Mouse (Mus musculus): Measurements from ENCODE around the gene Rad9a.

Gene Rad9a

DNA sequence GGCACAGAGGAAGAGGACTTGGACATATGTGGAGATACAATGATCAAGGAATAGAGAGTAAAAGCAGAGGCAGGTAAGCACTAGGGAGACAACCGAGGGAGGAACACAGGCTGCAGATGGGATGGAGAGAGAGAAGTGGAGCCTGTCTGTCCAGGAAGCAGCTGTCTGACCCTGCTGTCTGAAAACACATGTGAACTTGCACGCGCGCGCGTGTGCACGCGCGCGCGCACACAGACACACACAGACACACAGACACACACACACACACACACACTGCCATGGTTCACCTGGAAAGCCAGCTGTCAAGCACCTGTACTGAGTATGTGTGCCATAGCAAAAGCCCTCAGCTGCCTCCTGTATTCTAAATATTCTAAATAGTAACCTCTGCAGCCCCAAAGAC lies 16.8 kb upstream of the Rad9a start:
- no peak for DNase-seq (ENCODE audit: low spot score in 2 of 2)

DNA sequence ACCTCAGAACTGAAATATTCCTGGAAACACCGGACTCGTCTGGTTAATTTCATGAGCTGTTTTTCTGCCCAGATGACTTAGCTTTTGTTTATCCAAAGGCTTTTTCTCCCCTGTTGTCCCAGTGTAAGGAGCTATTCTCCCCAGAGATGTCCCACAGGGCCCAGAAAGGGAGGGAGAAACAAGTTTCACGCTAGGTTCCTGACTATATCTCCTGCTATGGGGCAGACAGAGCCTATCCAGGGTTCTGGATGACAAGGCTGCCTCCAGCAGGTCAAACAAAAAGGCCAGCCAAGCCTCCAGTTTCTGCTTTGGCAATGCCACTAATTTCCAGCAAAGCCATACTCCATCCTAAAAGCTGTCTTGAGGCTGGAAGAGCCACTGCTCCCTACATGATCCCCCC lies 16.4 kb upstream of the Rad9a start:
- no peak for DNase-seq (ENCODE audit: low spot score in 2 of 2)

DNA sequence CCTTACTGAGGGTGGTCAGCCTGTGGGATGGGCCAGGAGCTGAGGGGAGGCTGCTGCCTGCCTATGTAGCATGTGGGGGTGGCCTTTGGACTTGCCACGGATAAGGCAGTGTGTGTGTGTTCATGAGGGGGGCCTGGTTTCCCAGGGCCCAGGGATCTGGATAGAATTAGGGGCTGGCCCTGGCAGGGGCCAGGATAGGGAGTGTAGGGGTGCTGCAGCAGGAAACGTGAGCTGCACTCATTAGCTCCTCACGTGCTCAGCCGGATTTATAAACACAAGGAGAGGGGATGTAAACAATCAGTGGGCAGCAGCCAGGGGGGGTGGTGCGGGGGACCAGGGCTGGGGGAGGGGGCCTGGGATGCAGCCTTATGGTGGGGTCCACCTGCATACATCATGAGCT lies 15.7 kb upstream of the Rad9a start:
- no peak for DNase-seq (ENCODE audit: low spot score in 2 of 2)

DNA sequence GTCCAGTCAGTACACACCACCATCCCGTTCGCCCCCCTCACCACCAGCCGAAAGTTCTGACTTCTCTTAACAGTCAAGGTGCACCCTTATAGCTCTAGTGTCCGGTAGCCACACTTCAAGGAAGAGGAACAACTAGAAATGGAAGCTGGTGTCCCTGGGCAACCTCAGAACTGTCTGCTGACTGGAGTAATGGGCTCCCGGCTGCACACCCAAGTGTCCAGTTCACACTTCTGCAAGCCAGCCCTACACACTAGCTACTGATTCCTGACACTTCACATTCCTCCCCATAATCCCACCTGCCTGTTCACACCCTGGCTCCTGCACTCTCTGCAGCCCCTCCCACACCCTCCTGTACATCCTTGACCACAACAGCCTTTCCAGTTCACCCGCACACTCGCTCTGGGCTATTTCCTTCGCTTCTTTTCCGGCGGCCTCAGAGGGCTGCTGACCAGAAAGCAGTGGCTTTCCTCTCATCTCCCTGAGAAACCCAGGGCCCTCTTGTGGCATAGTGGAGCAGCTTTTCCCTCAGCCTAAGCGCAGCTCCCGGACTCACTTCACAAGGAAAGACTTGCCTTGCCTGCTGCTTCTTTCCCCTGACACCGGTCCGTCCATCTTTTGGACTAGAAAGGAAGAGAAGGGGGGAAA lies 14.7 kb upstream of the Rad9a start:
- no peak for DNase-seq (ENCODE audit: low spot score in 2 of 2)

DNA sequence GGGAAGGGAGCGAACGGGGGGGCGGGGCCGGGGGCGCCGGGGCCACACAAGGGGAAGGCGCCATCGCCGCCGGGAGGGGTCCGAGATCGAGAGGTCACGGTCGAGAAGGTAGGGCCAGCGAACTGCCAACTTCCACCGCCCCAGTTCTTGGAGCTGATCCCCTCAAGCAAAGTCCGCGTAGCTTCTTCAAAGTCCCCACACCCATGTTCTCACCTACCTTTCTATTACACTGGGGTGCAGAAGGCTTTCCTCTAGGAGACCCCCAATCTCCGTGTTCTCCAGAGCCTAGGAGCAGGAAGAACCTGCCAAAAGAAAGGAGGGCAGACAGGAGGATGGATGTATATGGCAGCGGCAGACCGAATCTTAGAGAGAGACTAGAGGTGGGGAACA lies 14.0 kb upstream of the Rad9a start:
- DNase-seq (ENCODE audit: low spot score in 2 of 2), result no peak

DNA sequence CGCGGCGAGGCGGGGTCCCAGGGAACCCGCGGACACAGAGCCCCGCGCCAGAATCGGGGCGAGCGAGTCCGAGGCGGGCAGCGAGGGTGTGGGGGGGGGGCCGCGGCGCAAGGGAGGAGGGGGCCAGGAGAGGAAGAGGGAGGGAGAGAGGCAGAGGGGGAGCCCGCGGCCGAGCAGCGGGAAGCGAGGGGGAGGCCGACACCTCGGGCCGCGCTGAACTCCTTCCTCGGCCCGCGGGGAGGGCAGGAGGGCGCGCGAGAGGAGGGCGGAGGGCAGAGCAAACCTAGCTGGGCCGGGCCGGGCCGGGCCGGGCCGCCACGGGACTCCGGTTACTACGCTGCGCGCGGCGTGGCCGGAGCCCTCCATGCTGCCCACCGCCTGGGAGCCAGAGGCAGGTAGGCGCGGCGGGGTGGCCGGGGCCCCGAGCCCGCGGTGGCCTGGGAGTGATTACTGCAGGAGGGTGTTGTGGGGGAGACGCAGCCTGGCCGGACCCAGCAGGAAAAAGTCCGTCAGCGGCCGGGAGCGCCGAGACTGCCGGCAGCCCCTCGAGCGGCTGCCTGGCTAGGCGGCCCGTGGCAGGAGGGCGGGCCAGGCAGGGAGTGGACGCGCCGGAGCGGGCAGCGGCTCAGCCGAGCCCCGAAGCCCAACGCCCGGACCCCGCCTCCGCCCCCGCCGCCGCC lies 13.4 kb upstream of the Rad9a start:
- DNase-seq (ENCODE audit: low spot score in 2 of 2), result no peak

DNA sequence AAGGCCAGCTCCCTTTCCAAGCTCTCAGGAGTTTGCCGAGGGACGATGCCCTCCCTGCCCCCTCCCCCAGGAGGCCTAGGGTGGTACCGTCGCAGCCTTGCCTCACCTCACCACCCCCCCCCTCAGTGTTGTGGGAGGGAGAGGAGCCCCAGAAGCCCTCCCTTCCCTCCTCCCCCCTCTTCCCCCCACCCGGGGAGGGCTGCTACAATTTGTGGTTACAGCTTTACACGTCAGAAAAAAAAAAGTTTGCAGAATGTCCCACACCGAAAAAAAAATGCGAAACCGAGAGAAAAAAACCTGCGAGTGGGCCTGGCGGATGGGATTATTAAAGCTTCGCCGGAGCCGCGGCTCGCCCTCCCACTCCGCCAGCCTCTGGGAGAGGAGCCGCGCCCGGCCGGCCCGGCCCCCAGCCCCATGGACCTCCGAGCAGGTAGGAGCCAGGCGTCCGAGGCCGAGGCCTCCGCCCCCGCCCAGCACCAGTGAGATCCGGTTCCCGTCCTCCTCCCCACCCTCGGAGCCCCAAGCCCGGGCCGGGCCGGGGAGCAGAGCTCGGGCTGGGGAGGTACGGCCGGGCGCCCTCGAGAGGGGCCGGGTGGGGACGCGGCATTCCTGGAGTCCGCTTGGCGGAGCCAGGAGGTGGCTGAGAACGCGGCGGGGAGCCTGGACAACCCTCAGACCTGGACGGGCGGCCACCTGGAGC lies 12.8 kb upstream of the Rad9a start, which contains the start of the genes Clcf1 and AC109138.7:
Clcf1 (plus strand) TSS at position 168 of the 700 bp plus-strand sequence.
AC109138.7 (plus strand) TSS at position 287 of the 700 bp plus-strand sequence.
- no peak for DNase-seq (ENCODE audit: low spot score in 2 of 2)

DNA sequence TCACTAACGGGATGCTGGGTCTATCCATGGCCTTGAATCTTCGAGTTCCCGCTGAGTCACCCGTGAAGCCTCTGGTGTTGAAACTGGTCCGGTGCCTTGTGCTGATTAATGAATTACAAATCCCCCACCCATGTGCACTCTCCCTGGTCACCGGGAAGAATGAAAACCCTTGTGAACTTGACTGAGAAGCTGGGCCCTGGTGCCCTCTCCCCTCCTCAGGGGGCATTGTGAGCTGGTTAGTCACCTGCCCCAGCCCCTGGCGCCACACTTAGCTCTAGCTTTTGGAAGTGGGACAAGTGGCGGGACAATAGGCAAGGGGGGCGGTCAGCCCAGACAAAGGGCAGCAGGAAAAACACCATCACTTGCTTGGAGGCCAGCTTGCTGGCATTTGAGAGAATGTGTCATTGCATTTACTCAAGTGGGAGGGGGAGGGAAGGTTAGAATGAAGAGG lies 12.1 kb upstream of the Rad9a start:
- DNase-seq (ENCODE audit: low spot score in 2 of 2), result no peak

DNA sequence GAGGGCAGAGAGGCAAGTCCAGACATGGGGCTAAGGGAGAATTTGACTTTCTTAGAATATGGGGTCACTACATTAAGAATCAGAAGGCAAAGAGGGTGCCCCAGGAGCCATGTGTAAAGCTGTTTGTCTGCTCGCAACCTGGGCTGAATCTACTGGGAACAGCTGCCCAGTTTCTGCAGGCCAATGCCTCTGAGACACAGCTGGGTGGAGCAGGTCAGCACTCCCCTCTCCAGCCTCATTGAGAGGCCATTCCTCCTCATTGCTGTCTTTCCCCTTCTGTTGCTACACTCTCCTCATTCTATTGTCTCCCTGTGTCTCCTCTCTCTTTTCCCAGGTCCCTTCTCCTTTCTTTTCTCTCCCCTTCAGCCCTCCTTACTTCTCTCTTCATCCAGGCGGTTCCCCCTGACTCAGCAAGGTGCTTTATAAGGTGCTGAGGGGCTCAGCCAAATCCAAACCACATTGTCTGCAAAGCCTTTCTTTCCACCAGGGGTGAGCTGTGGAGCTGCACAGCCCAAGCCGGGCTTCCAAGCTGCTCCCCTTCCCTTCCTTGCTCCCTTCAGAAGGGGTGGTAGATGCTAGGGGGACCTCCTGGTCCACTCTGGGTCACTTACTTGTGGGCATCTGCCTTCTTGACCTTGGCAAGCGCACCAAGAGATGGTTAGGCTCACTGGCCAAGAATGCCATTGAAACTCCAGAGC lies 10.6 kb upstream of the Rad9a start:
- no peak for DNase-seq (ENCODE audit: low spot score in 2 of 2)

DNA sequence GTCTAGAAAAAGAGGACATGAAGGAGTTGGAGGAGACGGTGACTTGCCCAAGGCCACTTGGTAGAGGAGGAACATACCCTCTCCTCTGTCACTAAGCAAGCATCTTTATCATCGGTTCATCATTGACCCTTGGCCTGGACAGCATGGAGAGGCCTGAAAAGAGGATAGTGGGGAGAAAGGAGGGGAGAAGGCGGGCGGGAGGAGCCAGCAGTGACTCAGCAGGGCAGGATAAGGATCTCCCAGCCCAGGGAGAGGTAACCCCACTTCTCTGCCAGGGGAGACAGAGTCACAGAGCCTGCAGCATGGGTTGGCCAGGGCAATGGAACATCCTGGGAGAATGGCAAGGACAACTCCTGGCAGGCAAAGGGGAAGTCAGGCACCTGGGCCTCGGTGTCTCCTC lies 7.1 kb upstream of the Rad9a start:
- no peak for DNase-seq (ENCODE audit: low spot score in 2 of 2)

DNA sequence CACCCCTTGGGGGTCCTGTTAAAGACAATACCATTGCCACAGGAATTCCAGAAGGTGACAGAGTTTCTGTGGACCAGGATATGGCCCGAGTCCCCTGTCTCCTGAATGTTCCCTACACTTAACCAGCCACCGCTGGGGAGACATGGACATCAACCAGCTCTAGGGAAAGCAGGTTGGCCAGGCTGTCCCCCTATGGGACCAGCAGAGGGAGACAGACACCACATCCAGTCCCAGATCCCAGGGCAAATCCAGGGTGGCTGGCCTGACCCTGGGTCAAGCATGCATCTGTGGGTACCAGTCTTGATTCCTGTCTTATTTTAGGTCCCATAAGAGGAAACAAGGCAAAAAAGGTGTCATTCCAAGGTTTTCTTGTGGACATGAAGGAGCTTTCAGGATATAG lies 5.5 kb upstream of the Rad9a start:
- DNase-seq (ENCODE audit: low spot score in 2 of 2), result peak; percentile 66 to 72

DNA sequence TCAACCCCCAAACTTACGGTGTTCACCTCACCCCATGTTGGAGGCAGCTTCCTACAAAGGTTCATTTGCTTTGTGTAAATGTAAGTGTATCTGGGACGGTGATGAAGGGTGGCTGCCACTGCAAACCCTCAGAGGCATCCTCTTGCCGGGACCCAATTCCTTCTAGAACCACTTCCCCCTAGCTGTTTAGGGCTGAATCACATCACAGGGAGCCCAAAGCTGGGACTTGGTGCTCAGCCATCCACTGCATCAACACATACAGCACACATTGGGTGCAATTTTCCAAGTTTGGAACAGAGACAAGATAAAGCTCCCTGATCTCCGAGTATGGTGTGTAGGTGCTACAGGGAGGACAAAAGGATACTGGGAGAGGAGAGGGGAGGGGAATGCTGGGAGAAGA lies 3.4 kb upstream of the Rad9a start:
- no peak for DNase-seq (ENCODE audit: low spot score in 2 of 2)

DNA sequence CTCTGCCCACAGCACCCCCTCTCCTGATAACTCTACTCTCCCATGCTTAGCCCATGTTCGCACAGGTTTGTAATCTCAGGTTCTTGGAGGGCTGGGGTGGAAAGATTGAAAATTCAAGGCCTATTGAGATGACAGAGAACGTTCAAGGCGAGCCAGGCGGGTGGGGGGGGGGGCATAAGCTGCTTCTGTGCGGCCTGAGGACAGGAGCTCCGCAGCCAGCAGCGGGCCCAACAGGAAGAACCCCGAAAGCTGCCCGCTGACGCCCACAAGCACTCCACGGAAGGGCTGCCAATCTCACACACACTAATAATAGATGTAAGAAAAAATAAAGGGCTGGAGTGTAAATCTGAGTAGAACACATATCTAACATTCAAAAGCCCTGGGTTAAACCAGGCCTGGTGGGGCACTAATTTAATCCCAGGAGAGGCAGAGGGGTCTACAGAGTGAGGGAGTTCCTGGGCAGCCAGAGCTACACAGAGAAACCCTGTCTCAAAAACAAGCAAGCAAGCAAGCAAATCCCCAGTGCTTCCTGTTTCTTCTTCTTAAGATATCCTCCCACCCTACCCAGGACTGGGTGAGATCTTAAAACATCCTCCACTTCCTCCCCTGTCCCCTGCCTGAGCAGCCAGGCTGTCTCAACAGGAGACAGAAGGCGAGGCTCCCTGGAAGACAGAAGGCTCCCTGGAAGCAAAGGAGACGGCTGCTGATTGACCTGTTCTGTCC lies 2.3 kb upstream of the Rad9a start:
- DNase-seq (ENCODE audit: low spot score in 2 of 2), result no peak

DNA sequence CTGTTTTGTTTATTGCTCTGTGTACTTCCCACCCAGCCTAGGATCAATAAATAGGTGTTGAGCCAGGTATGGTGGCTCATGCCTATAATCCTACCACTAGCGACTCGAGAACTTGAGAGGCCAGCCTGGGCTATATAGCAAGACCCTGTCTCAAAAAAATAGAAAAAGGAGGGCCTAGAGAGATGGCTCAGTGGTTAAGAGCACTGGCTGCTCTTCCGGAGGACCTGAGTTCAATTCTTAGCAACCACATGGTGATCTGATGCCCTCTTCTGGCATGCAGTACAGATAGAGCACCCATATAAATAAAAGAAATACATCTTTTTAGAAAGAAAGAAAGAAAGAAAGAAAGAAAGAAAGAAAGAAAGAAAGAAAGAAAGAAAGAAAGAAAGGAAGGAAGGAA lies 1.7 kb upstream of the Rad9a start:
- no peak for DNase-seq (ENCODE audit: low spot score in 2 of 2)

DNA sequence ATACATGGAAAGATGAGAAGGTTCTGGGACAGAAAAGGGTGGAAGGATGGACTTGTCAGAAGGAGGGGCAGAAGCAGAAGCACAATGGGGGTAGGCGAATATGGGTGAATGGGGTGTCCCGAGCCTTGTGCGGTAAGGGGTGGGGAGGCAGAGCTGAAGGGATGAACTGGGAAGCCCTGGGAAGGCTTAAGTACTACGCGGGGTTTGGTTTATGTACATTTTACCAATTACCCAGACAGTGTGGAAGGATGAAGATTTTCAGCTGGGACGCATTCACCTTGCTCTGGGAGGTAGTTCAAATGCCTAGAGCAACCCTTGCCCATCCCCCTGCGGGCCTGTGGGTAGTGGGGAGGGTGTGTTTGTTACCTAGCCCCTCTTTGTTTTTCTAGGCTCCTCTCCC lies 687 bp upstream of the Rad9a start:
- no peak for DNase-seq (ENCODE audit: low spot score in 2 of 2)

DNA sequence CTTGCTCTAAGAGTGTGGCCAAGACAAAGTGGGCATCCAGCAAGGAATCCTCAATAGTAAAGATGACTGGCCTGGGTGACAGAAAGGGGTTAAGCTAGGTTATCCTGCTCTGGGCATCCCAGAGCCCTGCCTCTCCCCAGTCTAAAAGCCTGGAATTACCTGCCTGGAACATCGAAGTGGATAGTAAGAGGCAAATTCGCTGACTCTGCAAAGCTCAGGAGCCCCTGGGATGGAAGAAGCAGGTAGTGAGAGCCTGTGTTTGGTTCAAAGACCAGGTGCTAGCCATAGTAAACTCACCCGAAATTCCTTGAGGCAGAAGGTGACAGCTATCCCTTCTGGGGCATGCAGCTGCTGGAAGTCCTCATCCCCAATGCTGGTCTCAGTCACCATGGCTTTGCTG lies 4.3 kb downstream of the Rad9a start:
- no peak for DNase-seq (ENCODE audit: low spot score in 2 of 2)

DNA sequence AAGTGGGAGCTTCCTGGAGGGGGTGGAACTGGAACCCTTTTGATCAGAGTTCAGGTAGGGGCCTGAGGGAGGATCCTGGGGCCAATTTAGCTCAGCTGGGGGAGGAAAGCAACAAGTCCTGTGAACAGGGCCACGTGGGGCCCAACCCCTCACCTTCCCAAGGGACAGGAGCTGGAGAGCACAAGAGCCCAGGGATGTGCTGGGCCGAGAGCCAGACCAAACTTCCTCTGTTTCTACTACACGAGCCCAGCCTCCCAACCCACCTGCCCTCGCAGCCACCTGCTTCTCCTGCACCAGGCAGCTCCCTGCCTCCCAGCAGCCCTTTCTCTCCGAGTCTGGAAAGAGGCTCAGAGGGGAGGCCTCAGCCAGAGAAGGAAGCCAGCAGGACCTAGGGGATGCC lies 4.9 kb downstream of the Rad9a start:
- no peak for DNase-seq (ENCODE audit: low spot score in 2 of 2)

DNA sequence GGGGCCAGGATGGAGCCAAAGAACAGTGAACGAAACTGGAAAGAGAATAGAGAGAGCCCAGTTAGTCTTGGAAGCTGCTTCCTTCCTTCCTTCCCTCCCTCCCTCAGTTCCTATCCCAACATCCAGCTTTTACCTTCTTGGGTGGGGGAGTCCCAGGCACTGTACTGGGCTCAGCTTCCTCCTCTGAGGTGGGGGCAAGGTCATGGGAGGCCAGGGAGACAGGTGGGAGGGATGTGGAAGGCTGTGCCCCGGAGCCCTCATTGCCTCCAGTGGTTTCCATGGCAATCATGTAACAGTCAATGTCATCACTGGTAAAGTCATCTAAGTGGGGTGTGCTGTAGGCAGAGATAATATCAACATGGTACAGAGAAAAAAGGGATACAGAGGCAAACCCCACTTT lies 5.4 kb downstream of the Rad9a start:
- no peak for DNase-seq (ENCODE audit: low spot score in 2 of 2)

DNA sequence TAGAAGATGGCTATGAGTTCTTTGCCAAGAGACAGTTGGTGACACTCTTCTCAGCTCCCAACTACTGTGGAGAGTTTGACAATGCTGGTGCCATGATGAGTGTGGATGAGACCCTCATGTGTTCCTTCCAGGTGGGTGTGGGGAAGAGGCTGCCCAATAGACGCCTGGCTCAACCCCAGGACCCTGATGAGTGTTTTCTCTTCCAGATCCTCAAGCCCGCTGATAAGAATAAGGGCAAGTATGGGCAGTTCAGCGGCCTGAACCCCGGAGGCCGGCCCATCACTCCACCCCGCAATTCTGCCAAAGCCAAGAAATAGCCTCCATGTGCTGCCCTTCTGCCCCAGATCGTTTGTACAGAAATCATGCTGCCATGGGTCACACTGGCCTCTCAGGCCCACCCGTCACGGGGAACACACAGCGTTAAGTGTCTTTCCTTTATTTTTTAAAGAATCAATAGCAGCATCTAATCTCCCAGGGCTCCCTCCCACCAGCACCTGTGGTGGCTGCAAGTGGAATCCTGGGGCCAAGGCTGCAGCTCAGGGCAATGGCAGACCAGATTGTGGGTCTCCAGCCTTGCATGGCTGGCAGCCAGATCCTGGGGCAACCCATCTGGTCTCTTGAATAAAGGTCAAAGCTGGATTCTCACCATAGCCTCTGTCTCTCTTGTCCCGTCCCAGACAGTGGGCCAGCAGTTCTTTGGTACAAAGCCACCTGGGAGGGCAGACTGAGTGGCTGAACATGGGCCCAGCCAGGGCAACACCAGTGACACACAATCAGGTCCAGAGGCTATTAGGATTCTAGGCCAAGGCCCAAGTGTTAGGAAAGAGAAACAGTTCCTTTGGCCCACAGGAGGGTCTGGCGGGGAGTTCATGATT lies 6.4 kb downstream of the Rad9a start:
- no peak for DNase-seq (ENCODE audit: low spot score in 2 of 2)

DNA sequence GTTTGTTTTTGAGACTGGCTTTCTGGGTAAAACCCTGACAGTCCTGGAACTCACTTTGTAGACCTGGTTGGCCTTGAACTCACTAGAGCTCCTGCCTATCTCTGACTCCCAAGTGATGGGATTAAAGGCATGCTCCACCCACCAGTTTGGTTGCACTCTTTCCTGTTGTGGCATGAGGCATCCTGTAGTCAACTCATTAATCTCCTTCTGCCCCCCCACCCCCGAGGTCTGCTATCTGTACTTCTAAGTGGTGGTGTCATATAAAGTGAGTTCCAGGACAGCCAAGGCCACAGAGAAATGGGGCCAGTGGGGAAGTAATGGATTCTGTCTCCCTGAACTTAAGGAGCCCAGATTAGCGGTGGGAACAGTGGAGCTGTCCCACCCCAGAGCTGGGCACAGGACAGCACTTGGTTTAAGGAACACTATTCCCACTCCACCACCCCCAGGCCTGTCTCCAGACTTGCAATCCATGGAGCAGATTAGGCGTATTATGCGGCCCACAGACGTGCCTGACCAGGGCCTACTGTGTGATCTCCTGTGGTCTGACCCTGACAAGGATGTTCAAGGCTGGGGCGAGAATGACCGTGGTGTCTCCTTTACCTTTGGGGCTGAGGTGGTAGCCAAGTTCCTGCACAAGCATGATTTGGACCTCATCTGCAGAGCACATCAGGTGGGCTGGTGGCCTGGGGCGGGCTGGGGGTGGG lies 7.3 kb downstream of the Rad9a start:
- DNase-seq (ENCODE audit: low spot score in 2 of 2), result no peak

Data from right cerebral cortex, adult 2 months (tissue).